Mouse (Mus musculus): ENCODE data around the gene Ephx3. TPM values are rescaled to one million over a fixed set of nuclear protein-coding genes. Genes with fewer than 3 reads are reported as not detected.

The Ephx3 gene
- polyA plus RNA-seq, 1 experiment, result not detected

- TF ChIP-seq GATA1 (IDR thresholded peaks at IDR 0.05; ENCODE audit: low read length), result no peak
Observed at GRCm38 (mm10) chr17:32189850-32190249, 501 bp upstream of the Ephx3 start.

GRCm38 (mm10) chr17:32183017-32183416 lies 6.3 kb downstream of the Ephx3 start:
- TF ChIP-seq GATA1 (IDR thresholded peaks at IDR 0.05; ENCODE audit: low read length), result no peak

DNA sequence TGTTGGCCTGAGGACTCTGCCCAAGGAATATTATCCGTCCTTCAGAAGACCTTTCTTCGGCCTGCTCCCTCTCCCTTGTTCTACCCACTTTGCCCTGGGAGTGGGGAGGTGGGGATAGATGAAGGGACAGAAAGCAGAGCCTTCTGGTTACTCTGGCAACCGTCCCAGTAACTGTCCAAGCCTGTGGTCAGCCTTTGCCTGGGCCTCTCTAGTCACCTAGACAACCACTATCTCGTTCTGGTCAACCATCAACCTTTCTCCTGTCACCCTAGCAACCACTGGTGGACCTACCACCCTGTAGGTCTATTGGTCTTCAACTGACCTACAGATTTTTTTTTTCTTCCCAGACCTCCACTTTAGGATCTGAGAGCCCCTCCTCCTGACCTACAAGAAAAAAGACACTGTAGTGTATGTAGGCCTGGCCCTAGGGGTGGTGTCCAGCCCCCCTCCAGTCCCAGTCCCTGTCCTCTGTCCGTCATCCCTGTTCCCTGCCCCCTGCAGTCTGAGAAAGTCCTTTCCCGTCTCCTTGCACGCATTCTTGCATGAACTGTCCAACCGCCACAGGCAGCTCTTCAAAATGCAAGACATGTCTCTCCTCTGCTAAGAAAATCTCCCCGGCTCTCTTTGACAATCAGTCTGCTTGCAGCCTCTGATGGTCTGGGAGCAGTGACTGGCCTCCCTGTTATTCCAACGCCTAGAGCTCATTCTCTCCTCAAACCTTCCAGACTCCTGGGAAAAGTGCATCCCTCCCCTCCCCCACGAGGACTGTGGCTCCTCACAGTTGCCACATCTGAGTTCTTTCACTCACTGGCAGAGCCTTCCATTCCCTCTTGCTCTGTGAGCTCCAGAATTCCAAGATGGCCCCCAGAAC lies 9.5 kb downstream of the Ephx3 start:
- TF ChIP-seq GATA1 (IDR thresholded peaks at IDR 0.05; ENCODE audit: low read length), result no peak

DNA sequence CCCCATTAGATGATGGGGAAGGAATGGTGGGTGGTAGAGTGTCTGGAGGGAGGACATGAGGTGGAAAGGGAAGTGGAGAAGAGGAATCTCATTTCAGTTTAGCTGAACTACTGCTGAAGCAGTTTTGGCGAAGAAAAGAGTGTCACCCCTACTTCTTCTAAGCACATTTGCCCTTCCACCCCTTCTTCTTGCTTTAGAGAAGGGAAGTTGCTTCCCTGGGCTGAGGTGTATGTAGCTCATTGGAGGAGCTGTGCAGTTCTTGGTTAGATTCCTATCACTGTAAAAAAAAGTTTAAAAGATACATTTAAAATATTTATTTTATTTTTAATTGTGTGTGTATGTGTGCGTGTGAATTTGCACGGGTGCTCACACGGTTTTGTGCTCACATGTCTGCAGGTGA lies 12.4 kb downstream of the Ephx3 start:
- no peak for TF ChIP-seq GATA1 (IDR thresholded peaks at IDR 0.05; ENCODE audit: low read length)

- TF ChIP-seq GATA1 (IDR thresholded peaks at IDR 0.05; ENCODE audit: low read length), result no peak
Observed at GRCm38 (mm10) chr17:32173166-32173565, 16.2 kb downstream of the Ephx3 start.

DNA sequence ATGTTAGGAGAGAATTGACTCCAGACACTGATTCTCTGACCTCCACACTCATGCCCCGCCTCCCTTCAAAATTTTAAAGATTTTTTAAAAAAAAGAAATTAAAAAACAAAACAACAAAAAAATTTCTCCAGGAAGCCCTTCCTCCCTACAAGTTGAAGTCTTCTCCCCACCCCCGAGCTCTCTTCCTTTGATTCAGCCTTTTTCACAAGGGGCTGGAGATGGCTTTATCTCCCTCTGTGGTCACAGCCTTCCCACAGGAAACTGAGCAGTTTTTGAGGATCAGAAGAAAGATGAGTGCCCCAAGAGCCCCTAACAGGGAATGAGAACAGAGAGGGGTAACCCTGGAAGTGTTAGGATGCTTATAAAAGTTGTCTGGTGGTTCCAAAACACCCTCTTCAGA lies 16.9 kb downstream of the Ephx3 start:
- TF ChIP-seq GATA1 (IDR thresholded peaks at IDR 0.05; ENCODE audit: low read length), result no peak

- TF ChIP-seq GATA1 (IDR thresholded peaks at IDR 0.05; ENCODE audit: low read length), result no peak
Observed at GRCm38 (mm10) chr17:32169518-32170225, 19.7 kb downstream of the Ephx3 start.

DNA sequence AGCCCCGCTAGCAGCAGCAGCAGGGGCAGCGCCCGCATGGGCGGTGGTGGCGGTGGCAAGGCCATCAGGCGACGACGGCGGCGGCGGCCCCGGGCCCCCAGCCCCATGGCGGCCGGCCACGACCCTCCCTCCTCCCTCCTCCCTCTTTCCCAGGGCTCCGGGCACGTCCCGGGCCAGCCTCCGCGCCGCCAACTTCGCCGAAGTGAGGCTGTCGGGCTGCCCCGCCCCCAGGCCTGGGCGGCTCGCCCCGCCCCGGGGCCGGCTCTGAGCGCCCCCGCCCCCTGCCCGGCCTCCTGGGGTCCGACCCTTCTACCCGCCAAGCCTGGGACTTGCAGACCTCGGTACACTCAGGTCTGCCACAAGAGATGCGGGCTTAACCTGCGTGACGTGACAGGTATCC lies 22.7 kb downstream of the Ephx3 start, which contains the start of gene Notch3:
Gene Notch3 (minus strand): TSS at position 166 of the 400 bp plus-strand sequence.
- no peak for TF ChIP-seq GATA1 (IDR thresholded peaks at IDR 0.05; ENCODE audit: low read length)

GRCm38 (mm10) chr17:32165803-32166595 lies 23.4 kb downstream of the Ephx3 start:
- no peak for TF ChIP-seq GATA1 (IDR thresholded peaks at IDR 0.05; ENCODE audit: low read length)

DNA sequence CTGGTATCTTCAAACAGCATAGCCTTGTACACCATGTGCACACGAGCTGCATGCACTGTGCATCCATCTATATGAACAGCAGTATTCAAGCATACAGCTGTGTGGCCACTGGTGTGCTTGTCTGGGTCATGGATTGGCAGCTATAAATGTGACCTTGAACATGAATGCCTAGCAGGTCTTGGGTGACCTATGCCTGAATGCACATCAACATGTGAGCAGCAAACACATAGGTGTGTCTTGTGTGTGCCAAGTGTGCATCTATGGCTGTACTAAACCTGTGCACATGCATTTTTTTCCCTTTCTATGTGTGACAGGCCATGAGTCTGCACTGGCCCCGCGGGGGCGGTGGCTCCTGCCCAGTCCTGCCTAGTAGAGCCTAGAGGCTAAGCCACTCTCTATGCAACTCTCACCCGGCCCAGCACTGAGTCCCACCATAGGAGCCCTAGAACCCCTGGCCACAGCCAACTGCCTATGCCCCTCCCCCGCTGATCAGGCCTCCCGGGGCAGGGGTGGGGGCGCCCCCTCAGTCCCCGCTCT lies 24.0 kb downstream of the Ephx3 start:
- TF ChIP-seq GATA1 (IDR thresholded peaks at IDR 0.05; ENCODE audit: low read length), result no peak

- TF ChIP-seq GATA1 (IDR thresholded peaks at IDR 0.05; ENCODE audit: low read length), result no peak
Observed at GRCm38 (mm10) chr17:32164780-32165179, 24.6 kb downstream of the Ephx3 start.

- TF ChIP-seq GATA1 (IDR thresholded peaks at IDR 0.05; ENCODE audit: low read length), result no peak
Observed at GRCm38 (mm10) chr17:32163910-32164650, 25.3 kb downstream of the Ephx3 start.

DNA sequence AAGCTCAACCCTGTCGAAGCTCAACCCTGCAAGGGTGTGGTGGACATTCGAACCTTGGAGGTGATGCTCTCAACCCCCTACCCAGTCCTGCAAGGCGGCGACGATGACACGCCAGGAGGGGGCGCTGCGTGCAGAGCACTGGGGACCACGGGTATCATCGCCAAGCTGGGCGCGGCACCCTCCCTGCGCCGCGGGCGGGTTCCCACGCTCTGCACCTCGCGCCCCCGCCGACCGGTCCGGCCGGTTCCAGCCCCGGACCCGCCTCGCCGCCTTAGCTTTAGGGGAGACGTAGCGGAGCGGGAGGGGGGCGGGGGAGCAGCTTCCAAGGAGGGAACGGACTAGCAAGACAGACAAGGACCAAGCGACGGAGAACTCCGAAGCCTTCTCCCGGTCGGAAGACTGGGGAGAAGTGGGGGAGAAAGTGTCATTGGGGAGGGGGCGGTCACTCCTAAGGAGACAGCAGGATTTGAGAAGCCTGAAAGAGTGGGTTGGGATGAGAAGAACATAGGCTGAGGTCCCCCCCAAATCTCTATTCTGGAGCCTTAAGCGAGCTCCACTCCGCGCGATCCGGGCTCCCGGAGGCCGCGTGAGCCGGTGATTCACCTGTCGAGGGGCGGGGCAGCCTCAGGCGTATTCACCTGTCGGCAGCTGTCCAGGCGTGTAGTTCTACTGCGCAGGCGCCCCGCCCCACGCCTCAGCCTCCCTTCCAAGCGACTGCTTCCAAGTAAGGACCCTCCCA lies 27.1 kb downstream of the Ephx3 start:
- TF ChIP-seq GATA1 (IDR thresholded peaks at IDR 0.05; ENCODE audit: low read length), result no peak

- no peak for TF ChIP-seq GATA1 (IDR thresholded peaks at IDR 0.05; ENCODE audit: low read length)
Observed at GRCm38 (mm10) chr17:32160882-32161281, 28.5 kb downstream of the Ephx3 start.

All from G1E-ER4 (cell line).